Mouse (Mus musculus): ENCODE data around the gene Bcl2l13. TPM values are rescaled to one million over a fixed set of nuclear protein-coding genes. Genes with fewer than 3 reads are reported as not detected.

The Bcl2l13 gene
- total and polyA plus RNA-seq, 3 experiments: 43.7 to 49.9 TPM; not detected in 1

DNA sequence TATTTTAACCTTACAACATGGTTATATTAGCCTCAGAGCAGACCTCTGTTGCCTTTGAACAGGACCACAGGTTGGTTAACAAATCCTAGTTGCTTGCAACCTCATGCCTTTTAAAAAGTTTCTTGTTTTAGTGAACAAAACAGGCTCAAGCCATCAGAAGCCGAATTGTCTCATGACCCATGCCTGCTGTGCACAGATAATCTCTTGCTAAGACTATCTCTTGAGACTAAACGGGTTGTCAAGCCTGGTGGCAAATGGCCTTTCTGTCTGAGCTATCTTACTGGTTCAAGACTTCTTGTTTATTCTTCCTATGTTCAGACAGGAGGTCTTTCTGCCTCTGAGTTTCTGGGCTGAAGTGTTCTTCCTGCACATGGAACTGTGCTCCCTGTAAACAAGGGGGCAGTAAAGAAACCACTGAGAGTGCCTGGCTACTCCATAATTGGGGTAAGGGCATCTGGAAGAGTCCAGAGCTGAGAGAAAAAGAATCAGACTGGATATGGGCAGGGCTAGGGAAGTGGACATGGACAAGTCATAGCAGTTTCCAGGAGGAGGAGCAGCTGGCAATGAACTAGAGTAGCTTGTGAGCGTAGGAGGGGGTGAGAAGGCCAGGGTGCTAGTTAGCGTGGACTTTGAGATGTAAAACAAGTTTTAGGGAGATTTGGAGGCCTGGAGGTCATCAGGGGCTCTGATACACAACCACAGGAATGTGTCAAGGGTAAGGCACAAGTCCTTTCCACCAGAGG, 5.0 kb upstream of the Bcl2l13 start (continued):
- TF ChIP-seq JUND (IDR thresholded peaks at IDR 0.05; ENCODE audit: low read depth, low read length) (no peak), RCOR1 (IDR thresholded peaks at IDR 0.05; ENCODE audit: low read depth, low read length) (peak; percentile 65; the same call in 1 of the 2 replicates), ETS1 (IDR thresholded peaks at IDR 0.05; ENCODE audit: low read depth, low read length) (peak; percentile 83), CTCF (IDR thresholded peaks at IDR 0.05 in 2 of 3, conservative IDR thresholded peaks at IDR 0.05 in 1 of 3; ENCODE audit: control insufficient read depth in 1 of 3, insufficient read depth in 1 of 3, low read depth in 2 of 3, low read length in 3 of 3, poor library complexity in 1 of 3, severe bottlenecking in 1 of 3) (no peak), EP300 (IDR thresholded peaks at IDR 0.05; ENCODE audit: low read depth in 1 of 2, low read length in 2 of 2) (peak; percentile 81 to 94), E2F4 (IDR thresholded peaks at IDR 0.05; ENCODE audit: borderline replicate concordance, low read depth, low read length) (no peak), TAL1 (IDR thresholded peaks at IDR 0.05; ENCODE audit: low read length) (peak; percentile 93), ZC3H11A (IDR thresholded peaks at IDR 0.05; ENCODE audit: low read depth, low read length) (no peak), HCFC1 (IDR thresholded peaks at IDR 0.05; ENCODE audit: low read depth, low read length) (no peak), POLR2A (IDR thresholded peaks at IDR 0.05; ENCODE audit: control insufficient read depth in 1 of 2, insufficient read depth in 1 of 2, low read depth in 1 of 2, low read length in 2 of 2, poor library complexity in 1 of 2) (no peak; a peak in 1 of 4 replicates), SIN3A (IDR thresholded peaks at IDR 0.05; ENCODE audit: low read length) (peak; percentile 89), NELFE (IDR thresholded peaks at IDR 0.05; ENCODE audit: low read depth, low read length) (0 out of 2 replicates have a peak, but pooled peaks have one; percentile 48), ZMIZ1 (IDR thresholded peaks at IDR 0.05; ENCODE audit: low read depth, low read length) (no peak), MAZ (IDR thresholded peaks at IDR 0.05; ENCODE audit: low read depth, low read length) (peak; percentile 54; the same call in 1 of the 2 replicates), ZKSCAN1 (IDR thresholded peaks at IDR 0.05; ENCODE audit: low read depth, low read length) (no peak), NRF1 (IDR thresholded peaks at IDR 0.05; ENCODE audit: insufficient read depth, low read depth, low read length, poor library complexity, severe bottlenecking) (no peak), RAD21 (IDR thresholded peaks at IDR 0.05; ENCODE audit: low read depth, low read length) (no peak), USF1 (IDR thresholded peaks at IDR 0.05; ENCODE audit: low read depth, low read length) (peak; percentile 48; the same call in 1 of the 2 replicates), POLR2AphosphoS2 (IDR thresholded peaks at IDR 0.05; ENCODE audit: low read length) (no peak; the same call in 1 of the 2 replicates)

DNA sequence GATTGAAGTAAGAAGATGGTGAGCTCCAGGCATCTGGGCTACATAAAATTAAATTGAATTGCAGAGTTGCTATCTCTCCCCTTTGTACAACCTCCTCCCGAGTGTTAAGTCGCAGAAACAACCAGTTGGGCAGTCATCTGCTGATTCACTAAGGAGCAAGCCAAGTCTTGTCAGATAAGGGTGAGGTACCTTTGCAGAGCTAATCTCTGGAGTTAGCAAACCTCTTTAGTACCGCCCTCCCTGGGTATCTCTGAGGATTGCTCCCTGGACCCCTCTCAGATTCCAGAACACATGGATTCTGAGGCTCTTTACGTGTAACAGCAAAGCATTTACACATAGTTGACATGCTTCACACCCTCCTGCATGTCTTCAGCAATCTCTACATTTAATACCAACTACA, 3.9 kb upstream of the Bcl2l13 start:
- no peak for TF ChIP-seq NELFE (IDR thresholded peaks at IDR 0.05; ENCODE audit: low read depth, low read length)
- TF ChIP-seq MXI1 (IDR thresholded peaks at IDR 0.05; ENCODE audit: low read depth, low read length): no peak
- TF ChIP-seq MAFK (IDR thresholded peaks at IDR 0.05; ENCODE audit: borderline replicate concordance, low read depth, low read length): 0 out of 2 replicates have a peak, but pooled peaks have one; percentile 23
- peak; percentile 66; the same call in 1 of the 2 replicates for TF ChIP-seq TBP (IDR thresholded peaks at IDR 0.05; ENCODE audit: low read depth, low read length)
- TF ChIP-seq MAZ (IDR thresholded peaks at IDR 0.05; ENCODE audit: low read depth, low read length): 0 out of 2 replicates have a peak, but pooled peaks have one; percentile 69
- TF ChIP-seq NRF1 (IDR thresholded peaks at IDR 0.05; ENCODE audit: insufficient read depth, low read depth, low read length, poor library complexity, severe bottlenecking): no peak
- peak in 1 of 2 experiments; percentile 35; a peak in 1 of 4 replicates for TF ChIP-seq POLR2A (IDR thresholded peaks at IDR 0.05; ENCODE audit: control insufficient read depth in 1 of 2, insufficient read depth in 1 of 2, low read depth in 1 of 2, low read length in 2 of 2, poor library complexity in 1 of 2)
- peak; percentile 79; the same call in 1 of the 2 replicates for TF ChIP-seq RCOR1 (IDR thresholded peaks at IDR 0.05; ENCODE audit: low read depth, low read length)
- no peak for TF ChIP-seq E2F4 (IDR thresholded peaks at IDR 0.05; ENCODE audit: borderline replicate concordance, low read depth, low read length)
- peak; percentile 73 for TF ChIP-seq SIN3A (IDR thresholded peaks at IDR 0.05; ENCODE audit: low read length)
- TF ChIP-seq ETS1 (IDR thresholded peaks at IDR 0.05; ENCODE audit: low read depth, low read length): peak; percentile 92
- TF ChIP-seq RAD21 (IDR thresholded peaks at IDR 0.05; ENCODE audit: low read depth, low read length): no peak
- TF ChIP-seq TAL1 (IDR thresholded peaks at IDR 0.05; ENCODE audit: low read length): peak; percentile 21; the same call in 1 of the 2 replicates
- TF ChIP-seq GABPA (IDR thresholded peaks at IDR 0.05; ENCODE audit: low read depth, low read length): peak; percentile 66
- no peak for TF ChIP-seq ZMIZ1 (IDR thresholded peaks at IDR 0.05; ENCODE audit: low read depth, low read length)
- TF ChIP-seq ZNF384 (IDR thresholded peaks at IDR 0.05; ENCODE audit: low read depth, low read length): peak; percentile 74
- no peak for TF ChIP-seq USF1 (IDR thresholded peaks at IDR 0.05; ENCODE audit: low read depth, low read length)
- TF ChIP-seq TCF12 (IDR thresholded peaks at IDR 0.05; ENCODE audit: low read depth, low read length): peak; percentile 80
- TF ChIP-seq CHD1 (IDR thresholded peaks at IDR 0.05; ENCODE audit: low read depth, low read length): 0 out of 2 replicates have a peak, but pooled peaks have one; percentile 21
- TF ChIP-seq EP300 (IDR thresholded peaks at IDR 0.05; ENCODE audit: low read depth in 1 of 2, low read length in 2 of 2): peak; percentile 71 to 86
- 0 out of 2 replicates have a peak, but pooled peaks have one; percentile 31 for TF ChIP-seq MYC (IDR thresholded peaks at IDR 0.05; ENCODE audit: low read depth, low read length)
- TF ChIP-seq GATA1 (IDR thresholded peaks at IDR 0.05; ENCODE audit: low read depth, low read length): peak; percentile 86
- peaks cover 12% of the 10 kb centered on the region for H3K79me2 ChIP-seq (ENCODE audit: control insufficient read depth, insufficient read depth, low read length, poor library complexity)
- H3K36me3 ChIP-seq (ENCODE audit: control insufficient read depth in 1 of 2, insufficient read depth in 2 of 2, low read length in 2 of 2): peaks cover 0 to 40% of the 10 kb centered on the region in 2 experiments; a peak in 2 of 4 replicates
- peak; percentile 84 for DNase-seq (ENCODE audit: low read depth, low spot score)
- H3K9me3 ChIP-seq (replicated peaks; ENCODE audit: insufficient read depth, low read length): no peaks in the 10 kb centered on the region
- H3K9ac ChIP-seq (ENCODE audit: control insufficient read depth, low read depth, low read length, poor library complexity, severe bottlenecking): no peak overlapping the region
- peaks cover 28 to 34% of the 10 kb centered on the region in 2 experiments for H3K4me1 ChIP-seq (ENCODE audit: control insufficient read depth in 1 of 2, insufficient read depth in 2 of 2, low read length in 2 of 2)
- peak overlapping the region in 1 of 2 experiments; percentile 3; a peak in 2 of 4 replicates for H3K4me3 ChIP-seq (ENCODE audit: control insufficient read depth in 1 of 2, insufficient read depth in 1 of 2, low read depth in 2 of 2, low read length in 2 of 2)
- no peaks in the 10 kb centered on the region for H3K27me3 ChIP-seq (ENCODE audit: control insufficient read depth in 1 of 2, insufficient read depth in 2 of 2, low read length in 2 of 2)
- H3K27ac ChIP-seq (ENCODE audit: control insufficient read depth, low read depth, low read length): peak overlapping the region; percentile 99

Measured in MEL (cell line).